Mouse (Mus musculus) hindbrain, embryonic 11.5 days (tissue): ENCODE results near the gene Reep3. TPM values are rescaled to one million over a fixed set of nuclear protein-coding genes. Genes with fewer than 3 reads are reported as not detected.
A peak's percentile ranks its signal among the peaks of the same experiment; 100 is the strongest.
"Not testable (repeated sequence)": the region's sequence is repeated elsewhere in the genome, so short reads cannot be mapped to it uniquely, and the experiment has no call there.

Experiments used
- ATAC-seq: fragments of 200-750 bp; cut with Nextera tagmentation; 2 replicates; pipeline ENCODE4 v1.8.0; 2017; ENCODE audit warnings: mild to moderate bottlenecking, moderate TSS enrichment, moderate library complexity; ENCODE audit not compliant: low FRiP score
- DNase-seq: peaks from one replicate; pipeline ENCODE4 v3.0.0-alpha.2; 2015; ENCODE audit warnings: low spot score
- H3K27ac ChIP-seq: fragments of 300-500 bp; sonication (generic); 2 replicates; pipeline ENCODE4 v1.5.1; 2014; ENCODE audit warnings: mild to moderate bottlenecking, low read depth, low read length
- H3K27me3 ChIP-seq: fragments of 300-500 bp; sonication (generic); 2 replicates; pipeline ENCODE4 v1.6.1; 2014; ENCODE audit warnings: mild to moderate bottlenecking, low read length, moderate library complexity, mixed read lengths; ENCODE audit not compliant: control insufficient read depth, insufficient read depth
- H3K36me3 ChIP-seq: fragments of 300-500 bp; sonication (generic); 2 replicates; pipeline ENCODE4 v1.6.1; 2014; ENCODE audit warnings: mild to moderate bottlenecking, low read length, moderate library complexity, mixed read lengths; ENCODE audit not compliant: control insufficient read depth, insufficient read depth
- H3K4me1 ChIP-seq: fragments of 300-500 bp; sonication (generic); replicated peaks from 2 replicates; pipeline ENCODE4 v1.6.1; 2014; ENCODE audit warnings: low read length, mixed read lengths; ENCODE audit not compliant: control insufficient read depth, insufficient read depth
- H3K4me2 ChIP-seq: fragments of 300-500 bp; sonication (generic); replicated peaks from 2 replicates; pipeline ENCODE4 v1.6.1; 2014; ENCODE audit warnings: mild to moderate bottlenecking, low read depth, low read length
- H3K4me3 ChIP-seq: fragments of 300-500 bp; sonication (generic); 2 replicates; pipeline ENCODE4 v1.5.1; 2014; ENCODE audit warnings: low read depth, low read length
- H3K9ac ChIP-seq: fragments of 300-500 bp; sonication (generic); 2 replicates; pipeline ENCODE4 v1.6.1; 2014; ENCODE audit warnings: low read depth, low read length
- H3K9me3 ChIP-seq: fragments of 300-500 bp; sonication (generic); 2 replicates; pipeline ENCODE4 v1.6.1; 2016; ENCODE audit warnings: low read length; ENCODE audit not compliant: control insufficient read depth
- whole genome bisulfite sequencing: fragments of 180-500 bp; shearing (Covaris S2); extraction: QIAGEN DNeasy Blood & Tissue Kit; methylation state at CpG from one replicate; pipeline ENCODE4 v1.1.7; 2014; 5-methylcytosine and 5-hydroxymethylcytosine counted together
- polyA plus RNA-seq: library from polyadenylated mRNA; unstranded; fragments of >200 nt; fragmentation: Nextera tagmentation; extraction: Ambion mirVana; gene quantifications from 2 replicates; pipeline ENCODE4 v1.2.1, GENCODE M21; 2014

Reep3 gene
- polyA plus RNA-seq, 1 experiment from 2014 or later, result 53.8 TPM

DNA sequence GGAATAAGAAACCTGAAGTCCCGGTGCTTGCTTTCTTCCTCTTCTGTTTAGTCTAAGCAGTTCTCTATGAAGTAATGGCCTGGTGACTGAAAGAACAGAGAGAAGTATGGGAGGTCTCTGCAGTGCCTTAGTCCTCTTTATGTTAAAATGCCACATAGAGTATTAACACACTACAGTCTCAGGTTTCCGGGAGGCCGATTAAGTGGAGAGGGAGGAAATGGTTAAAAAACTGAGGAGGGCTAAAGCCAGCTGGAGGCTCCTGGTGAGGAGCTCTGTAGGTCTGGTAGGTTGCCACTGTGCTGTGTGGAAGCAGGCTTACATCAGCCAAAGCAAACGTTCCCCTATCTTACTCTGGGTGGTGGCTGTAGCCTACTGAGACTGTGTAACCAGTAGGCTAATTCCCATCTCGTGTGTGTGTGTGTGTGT lies 18.9 kb upstream of the Reep3 start:
- no peak overlapping the region for H3K9ac ChIP-seq
- H3K4me2 ChIP-seq, result no peak overlapping the region
- whole genome bisulfite sequencing, result 41% methylated on average over 5 of the region's 5 CpGs
- ATAC-seq (no peak), DNase-seq (no peak)
- no peak overlapping the region for H3K27ac ChIP-seq
- H3K4me3 ChIP-seq, result no peak overlapping the region
- H3K9me3 ChIP-seq, result no peaks in the 10 kb centered on the region
- no peaks in the 10 kb centered on the region for H3K36me3 ChIP-seq
- H3K4me1 ChIP-seq, result no peaks in the 10 kb centered on the region
- H3K27me3 ChIP-seq, result no peaks in the 10 kb centered on the region

- Histone ChIP-seq H3K9ac (no peak overlapping the region), H3K4me3 (no peak overlapping the region), H3K27me3 (no peaks in the 10 kb centered on the region), H3K4me1 (no peaks in the 10 kb centered on the region), H3K36me3 (no peaks in the 10 kb centered on the region), H3K4me2 (no peak overlapping the region), H3K27ac (0 out of 2 replicates have a peak overlapping the region, but pooled peaks have one; percentile 42), H3K9me3 (no peaks in the 10 kb centered on the region)
- DNase-seq, result no peak
- no peak for ATAC-seq
- WGBS, result 34% methylated on average over 6 of the region's 6 CpGs
Observed at GRCm38 (mm10) chr10:67115115-67115514, 18.4 kb upstream of the Reep3 start.

DNA sequence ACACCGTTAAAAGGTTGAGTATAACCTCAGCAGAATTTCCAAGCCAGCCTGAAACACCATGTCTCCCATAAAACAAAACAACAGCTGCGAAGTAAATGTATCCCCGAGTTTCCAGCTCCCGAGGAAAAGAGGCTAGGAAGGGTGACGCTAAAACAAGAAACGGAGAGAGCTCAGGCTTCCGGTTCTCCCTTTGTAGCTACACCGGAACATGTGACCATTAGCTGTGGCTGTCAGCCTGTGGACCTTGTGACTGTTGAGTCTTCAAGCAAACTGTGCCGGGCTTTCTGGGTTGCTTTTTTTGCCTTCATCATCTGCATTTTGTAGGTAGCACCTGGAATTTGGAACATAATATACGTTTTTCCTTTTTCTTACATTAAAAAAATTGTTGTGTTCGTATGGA lies 17.1 kb upstream of the Reep3 start:
- 92% methylated on average over 11 of the region's 11 CpGs for WGBS
- ATAC-seq (no peak), DNase-seq (no peak)
- H3K9me3 ChIP-seq, result no peaks in the 10 kb centered on the region
- H3K27ac ChIP-seq, result no peak overlapping the region
- no peak overlapping the region for H3K4me2 ChIP-seq
- no peaks in the 10 kb centered on the region for H3K27me3 ChIP-seq
- no peak overlapping the region for H3K4me3 ChIP-seq
- H3K9ac ChIP-seq, result no peak overlapping the region
- H3K36me3 ChIP-seq, result no peaks in the 10 kb centered on the region
- no peaks in the 10 kb centered on the region for H3K4me1 ChIP-seq

DNA sequence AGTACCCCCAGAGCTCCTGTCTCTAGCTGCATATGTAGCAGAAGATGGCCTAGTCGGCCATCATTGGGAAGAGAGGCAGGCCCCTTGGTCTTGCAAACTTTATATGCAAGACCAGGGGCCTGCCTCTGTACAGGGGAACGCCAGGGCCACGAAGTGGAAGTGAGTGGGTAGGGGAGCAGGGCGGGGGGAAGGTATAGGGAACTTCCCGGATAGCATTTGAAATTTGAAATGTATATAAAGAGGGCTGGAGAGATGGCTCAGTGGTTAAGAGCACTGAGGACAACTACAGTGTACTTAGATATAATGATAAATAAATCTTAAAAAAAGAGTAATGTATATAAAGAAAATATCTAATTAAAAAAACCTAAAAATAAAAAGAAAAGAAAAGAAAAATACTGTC lies 16.2 kb upstream of the Reep3 start:
- WGBS, result 91% methylated on average over 5 of the region's 5 CpGs
- not testable (repeated sequence) for ATAC-seq

GRCm38 (mm10) chr10:67111799-67112177 lies 15.0 kb upstream of the Reep3 start:
- Histone ChIP-seq H3K27ac (no peak overlapping the region), H3K4me1 (peaks cover 3% of the 10 kb centered on the region; the same call in 1 of the 2 replicates), H3K27me3 (no peaks in the 10 kb centered on the region), H3K9me3 (no peaks in the 10 kb centered on the region), H3K4me2 (no peak overlapping the region), H3K4me3 (no peak overlapping the region), H3K9ac (no peak overlapping the region), H3K36me3 (no peaks in the 10 kb centered on the region)
- WGBS, result 89% methylated on average over 5 of the region's 5 CpGs
- DNase-seq, result no peak
- ATAC-seq, result no peak

More for the DNA sequence above, 16.2 kb upstream of the Reep3 start:
- H3K4me1 ChIP-seq, H3K27ac ChIP-seq, H3K36me3 ChIP-seq, H3K4me2 ChIP-seq, H3K27me3 ChIP-seq, H3K4me3 ChIP-seq, H3K9me3 ChIP-seq, H3K9ac ChIP-seq, DNase-seq: not testable (repeated sequence)

GRCm38 (mm10) chr10:67111044-67111798 lies 14.5 kb upstream of the Reep3 start:
- Histone ChIP-seq H3K27me3 (no peaks in the 10 kb centered on the region), H3K9ac (no peak overlapping the region), H3K36me3 (no peaks in the 10 kb centered on the region), H3K4me2 (no peak overlapping the region), H3K4me1 (peaks cover 5% of the 10 kb centered on the region), H3K4me3 (no peak overlapping the region), H3K9me3 (no peaks in the 10 kb centered on the region), H3K27ac (no peak overlapping the region)
- DNase-seq (no peak), ATAC-seq (no peak)
- WGBS, result 74% methylated on average over 14 of the region's 14 CpGs

GRCm38 (mm10) chr10:67109635-67110034 lies 12.9 kb upstream of the Reep3 start:
- ATAC-seq, result no peak
- Histone ChIP-seq H3K36me3 (no peaks in the 10 kb centered on the region), H3K4me2 (no peak overlapping the region), H3K27ac (no peak overlapping the region), H3K4me3 (no peak overlapping the region), H3K4me1 (peaks cover 9% of the 10 kb centered on the region), H3K9ac (no peak overlapping the region), H3K27me3 (no peaks in the 10 kb centered on the region), H3K9me3 (no peaks in the 10 kb centered on the region)
- WGBS, result 78% methylated on average over 5 of the region's 5 CpGs
- DNase-seq, result no peak

DNA sequence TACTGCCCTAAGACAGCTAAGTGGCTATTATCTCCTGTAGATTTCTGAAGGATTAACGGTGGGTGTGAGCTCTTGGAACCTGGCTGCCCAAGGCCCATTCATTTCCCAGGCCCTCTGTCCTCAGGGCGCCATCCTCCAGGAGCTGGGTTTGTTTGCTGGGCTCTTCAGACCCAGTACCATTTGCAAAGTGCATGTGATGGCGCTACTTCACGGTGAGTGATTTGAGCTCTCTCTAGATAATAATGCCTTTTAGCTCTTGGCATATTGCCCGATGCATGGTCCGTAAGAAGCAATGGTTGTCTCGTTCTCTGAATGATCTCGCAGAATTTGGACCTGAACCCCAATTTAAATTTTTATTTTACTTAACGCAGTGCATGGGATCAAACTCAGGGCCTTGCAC lies 11.4 kb upstream of the Reep3 start:
- H3K27ac ChIP-seq, result no peak overlapping the region
- no peak overlapping the region for H3K9ac ChIP-seq
- no peak overlapping the region for H3K4me2 ChIP-seq
- WGBS, result 85% methylated on average over 9 of the region's 9 CpGs
- DNase-seq (no peak), ATAC-seq (no peak)
- H3K4me3 ChIP-seq, result no peak overlapping the region
- no peaks in the 10 kb centered on the region for H3K9me3 ChIP-seq
- H3K27me3 ChIP-seq, result no peaks in the 10 kb centered on the region
- peaks cover 21% of the 10 kb centered on the region for H3K4me1 ChIP-seq
- H3K36me3 ChIP-seq, result no peaks in the 10 kb centered on the region

DNA sequence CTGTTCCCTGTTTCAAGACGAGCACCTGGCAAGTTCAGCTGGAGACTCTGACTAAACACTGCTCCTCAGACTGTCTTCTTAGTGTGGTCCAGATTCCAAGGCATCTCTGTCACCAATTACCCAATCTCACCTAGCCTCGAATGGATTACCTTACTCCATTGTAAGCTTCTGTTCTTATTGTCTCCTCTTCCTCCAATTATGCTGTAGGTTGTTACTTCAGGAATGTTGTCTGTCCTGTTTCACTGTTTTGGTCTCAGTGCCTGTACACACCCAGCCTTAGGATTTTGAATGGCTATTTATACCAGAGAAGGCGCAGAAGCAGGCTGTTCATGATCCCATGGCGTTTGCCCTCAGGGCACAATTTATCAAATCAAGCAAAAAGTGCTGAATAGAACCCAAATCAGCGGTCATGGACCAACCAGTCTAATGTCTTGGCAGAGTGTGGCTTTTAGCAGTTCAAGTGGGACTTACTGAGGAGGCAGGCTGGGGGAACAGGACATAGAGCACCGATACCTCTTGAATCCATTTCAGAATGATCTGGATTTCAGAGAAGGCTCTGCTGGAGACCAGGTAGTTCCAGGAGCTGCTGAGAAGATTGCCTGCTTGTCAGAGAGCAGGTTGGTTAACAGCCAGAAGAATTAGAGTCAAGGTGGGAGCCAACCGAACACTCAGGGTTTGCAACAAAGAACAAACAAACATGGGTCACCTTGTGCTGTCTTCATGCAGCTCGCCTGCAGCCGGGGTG lies 10.4 kb upstream of the Reep3 start:
- DNase-seq (no peak), ATAC-seq (no peak)
- 78% methylated on average over 9 of the region's 9 CpGs for WGBS
- H3K4me3 ChIP-seq, result no peak overlapping the region
- no peaks in the 10 kb centered on the region for H3K36me3 ChIP-seq
- H3K4me2 ChIP-seq, result no peak overlapping the region
- H3K27ac ChIP-seq, result no peak overlapping the region
- no peak overlapping the region for H3K9ac ChIP-seq
- no peaks in the 10 kb centered on the region for H3K9me3 ChIP-seq
- H3K27me3 ChIP-seq, result no peaks in the 10 kb centered on the region
- H3K4me1 ChIP-seq, result peaks cover 23% of the 10 kb centered on the region
